Mouse (Mus musculus) layer of hippocampus, adult 18-20 months (tissue): ENCODE measurements around the gene Rnf2. TPM values are rescaled to one million over a fixed set of nuclear protein-coding genes. Genes with fewer than 3 reads are reported as not detected.

Source experiments
- DNase-seq, 2 experiments: peaks; one replicate each; pipeline ENCODE4 v3.0.0; 2022; ENCODE audit warnings: low spot score in 2 of 2
- long read RNA-seq: library from polyadenylated mRNA; stranded (forward); transcript quantifications from one replicate; pipeline ENCODE4 v2.0.0, GENCODE M21; 2021
- total RNA-seq, 2 experiments: library from RNA; stranded (reverse); gene quantifications; 2 replicates each; pipeline ENCODE4 v1.2.3; 2021

The Rnf2 gene
- total RNA-seq = 10 to 100 TPM; 42.6 to 47.0 TPM
- long read RNA-seq, transcript Rnf2-201 (7 exons, 3,160 nt) = major isoform, 28 of 32 reads
- long read RNA-seq, partial matches to known transcripts = 3 of 32 reads
- long read RNA-seq, other reads (novel, unspliced or antisense) = 1 of 32 reads

DNA sequence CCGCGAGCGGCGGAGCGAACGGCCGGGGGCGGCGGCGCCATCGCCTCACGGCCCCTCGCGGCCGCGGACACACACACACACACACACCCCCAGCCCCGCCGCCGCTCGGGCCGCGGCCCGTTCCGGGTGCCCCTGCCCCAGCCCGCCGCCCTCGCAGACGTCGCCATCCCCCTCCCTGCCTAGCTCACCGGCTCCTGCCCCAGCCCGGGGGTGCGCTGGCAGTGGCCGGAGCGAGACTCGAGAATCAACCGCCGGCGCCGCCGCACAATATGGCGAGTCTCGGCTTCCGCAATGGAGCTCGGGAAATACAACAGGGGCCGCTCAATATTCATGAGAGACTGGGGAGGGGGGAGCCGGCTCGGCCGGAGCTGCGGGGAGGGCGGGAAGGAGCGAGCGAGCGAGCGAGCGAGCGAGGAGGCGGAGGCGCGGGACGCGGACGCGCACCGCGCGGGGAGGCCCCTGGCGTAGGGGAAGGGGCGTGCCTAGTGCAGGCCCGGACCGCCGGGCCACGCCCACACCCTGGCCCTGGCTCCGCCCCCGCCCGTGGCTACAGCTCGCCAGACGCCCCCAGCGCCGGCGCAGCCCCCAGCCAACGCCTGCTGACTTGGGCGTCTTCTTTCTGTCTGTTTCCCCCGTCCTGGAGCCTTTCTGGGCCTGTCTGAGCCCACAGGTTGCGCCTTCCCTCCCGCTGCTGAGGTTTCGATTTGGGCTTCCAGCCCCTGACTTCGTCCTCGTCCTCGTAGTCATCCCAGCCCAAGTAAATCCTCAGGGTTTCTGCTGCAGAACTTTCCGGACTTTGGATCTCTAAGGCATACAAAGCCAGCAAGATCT, at the start of gene Rnf2:
Gene Rnf2, minus strand, starts transcription at position 425 of the 831 bp plus-strand sequence.
- peak; percentile 83 to 89 for DNase-seq

DNA sequence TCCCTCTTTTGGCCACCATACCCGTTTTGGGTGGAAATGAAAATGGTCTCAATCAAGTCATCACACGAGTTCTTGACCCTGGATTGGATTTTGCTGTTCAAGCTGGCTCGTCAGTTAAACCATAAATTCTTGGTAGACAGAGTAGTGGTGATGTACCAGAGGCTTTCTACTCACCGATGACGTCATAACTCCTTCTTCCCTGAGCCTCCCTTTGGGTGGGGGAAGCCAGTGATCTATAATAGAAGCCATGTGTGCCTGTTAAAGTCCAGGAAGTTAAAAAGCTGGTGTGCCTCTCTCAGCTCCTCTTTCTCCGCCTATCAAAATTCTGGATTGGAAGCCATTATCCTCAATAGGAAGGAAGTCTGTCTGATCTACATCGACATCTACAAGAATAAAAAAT, 49.0 kb upstream of the Rnf2 start:
- DNase-seq = no peak

DNA sequence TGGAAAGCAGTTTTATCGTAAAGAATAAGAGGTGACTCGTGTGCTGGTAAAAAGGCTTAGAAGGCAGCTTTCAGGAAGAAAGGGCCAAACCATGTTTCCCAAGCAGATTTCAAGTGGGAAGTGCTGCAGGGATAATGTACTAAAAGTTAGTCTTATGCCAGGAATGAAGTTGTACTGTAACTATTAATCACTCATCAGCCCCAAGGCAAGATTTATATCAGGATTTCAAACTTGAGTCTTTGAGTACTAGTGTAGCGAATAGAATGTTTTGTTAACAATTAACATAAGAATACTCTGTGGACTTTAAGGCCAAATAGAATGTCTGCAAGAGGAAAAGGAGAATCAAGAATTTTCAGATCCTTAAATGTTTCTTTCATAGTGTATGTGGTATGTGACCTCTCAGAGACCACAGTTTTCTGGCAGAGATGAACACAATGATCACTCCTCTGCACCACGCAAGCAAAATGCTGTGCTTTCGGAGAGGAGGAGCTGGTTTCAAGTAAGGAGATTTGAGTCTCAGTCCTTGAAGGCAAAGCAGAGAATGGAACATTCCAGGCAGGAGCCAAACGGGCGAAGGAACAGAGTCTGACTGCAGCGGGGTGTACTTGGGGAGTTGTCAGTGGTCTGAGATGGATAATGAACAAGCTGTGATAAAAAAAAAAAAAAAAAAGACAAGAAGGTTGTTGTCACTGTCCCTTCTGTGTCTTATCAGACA, 48.3 kb upstream of the Rnf2 start:
- DNase-seq = no peak

DNA sequence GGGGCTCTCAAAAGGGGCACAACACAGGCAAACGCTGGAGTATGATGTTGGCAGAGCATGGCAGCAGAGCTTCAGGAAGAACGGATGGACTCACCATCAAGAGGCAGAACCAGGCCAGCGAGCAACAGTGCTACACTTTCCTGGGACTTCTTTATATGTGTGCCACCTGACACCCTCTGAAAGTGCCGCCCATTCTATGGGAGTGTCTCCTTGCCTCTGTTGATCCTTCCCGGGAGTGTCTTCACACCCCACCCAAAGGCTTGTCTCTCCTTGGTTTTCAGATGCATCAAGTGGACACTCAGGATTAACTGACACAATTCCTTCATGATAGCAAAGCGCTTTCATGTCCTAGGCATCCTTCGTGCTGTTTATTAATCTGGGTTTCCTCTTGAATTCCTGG, 44.8 kb upstream of the Rnf2 start:
- no peak for DNase-seq

GRCm38 (mm10) chr1:151544581-151544980, 43.8 kb upstream of the Rnf2 start:
- no peak for DNase-seq

- no peak for DNase-seq
Observed at GRCm38 (mm10) chr1:151543796-151544477, 43.2 kb upstream of the Rnf2 start.

DNA sequence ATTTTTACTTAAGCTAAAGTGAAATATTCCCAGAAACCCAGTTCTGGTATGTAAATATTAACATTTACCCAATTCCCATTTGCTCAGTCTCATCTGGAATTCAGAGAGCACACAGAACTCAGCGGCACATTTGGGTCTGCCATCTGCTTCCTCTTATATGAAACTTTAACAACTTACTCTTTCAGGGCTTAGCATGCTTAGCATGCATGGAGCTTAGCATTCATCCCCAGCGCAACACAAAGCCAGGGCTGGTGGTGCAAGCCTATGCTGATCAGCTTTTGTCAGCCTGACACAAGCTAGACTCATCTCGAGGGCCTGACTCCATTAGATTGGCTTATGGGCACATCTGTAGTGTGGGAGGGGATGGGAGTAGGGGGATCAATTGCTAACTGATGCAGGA, 25.9 kb upstream of the Rnf2 start:
- peak; percentile 24 to 69 for DNase-seq

GRCm38 (mm10) chr1:151517571-151518250, 17.0 kb upstream of the Rnf2 start:
- no peak for DNase-seq

GRCm38 (mm10) chr1:151516871-151517270, 16.1 kb upstream of the Rnf2 start:
- DNase-seq = no peak

DNA sequence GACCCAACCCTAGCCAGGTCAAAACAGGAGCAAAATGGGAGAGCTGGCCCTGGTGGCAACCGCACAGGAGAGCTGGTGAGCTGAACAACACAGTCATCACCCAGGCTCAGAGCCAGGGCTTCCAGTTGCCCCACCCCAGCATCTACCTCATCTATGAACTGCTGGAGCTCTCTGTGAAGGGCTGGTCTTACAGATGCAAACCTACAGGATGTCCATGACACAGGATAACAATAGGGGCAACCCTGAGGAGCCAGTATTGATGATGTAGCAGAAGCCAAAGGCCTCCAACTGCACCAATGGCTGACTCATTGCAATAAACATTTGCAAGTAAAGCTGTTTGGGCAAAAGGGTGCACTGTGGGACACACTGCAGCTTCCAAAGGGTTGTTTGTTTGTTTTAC, 15.0 kb upstream of the Rnf2 start:
- no peak for DNase-seq

GRCm38 (mm10) chr1:151514119-151514518, 13.4 kb upstream of the Rnf2 start:
- peak in 1 of 2 experiments; percentile 38 for DNase-seq

DNA sequence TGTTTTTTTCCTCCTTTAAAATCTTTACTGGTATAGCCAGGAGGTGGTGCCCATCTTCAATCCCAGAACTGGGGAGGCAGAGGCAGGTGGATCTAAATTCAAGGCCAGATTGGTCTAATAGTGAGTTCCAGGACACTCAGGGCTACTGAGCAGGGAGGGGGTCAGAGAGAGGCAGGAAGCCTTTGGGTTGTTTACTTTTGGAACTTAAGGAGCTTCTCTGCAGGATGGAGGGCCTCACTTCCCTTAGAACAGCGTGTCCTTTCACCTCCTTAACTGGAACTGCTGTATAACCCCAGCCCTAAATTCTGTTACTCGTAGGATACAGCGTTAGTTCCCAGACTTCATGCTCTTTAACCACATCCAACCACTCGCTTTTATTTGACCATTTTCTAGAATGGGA, 10.1 kb upstream of the Rnf2 start:
- no peak for DNase-seq

DNA sequence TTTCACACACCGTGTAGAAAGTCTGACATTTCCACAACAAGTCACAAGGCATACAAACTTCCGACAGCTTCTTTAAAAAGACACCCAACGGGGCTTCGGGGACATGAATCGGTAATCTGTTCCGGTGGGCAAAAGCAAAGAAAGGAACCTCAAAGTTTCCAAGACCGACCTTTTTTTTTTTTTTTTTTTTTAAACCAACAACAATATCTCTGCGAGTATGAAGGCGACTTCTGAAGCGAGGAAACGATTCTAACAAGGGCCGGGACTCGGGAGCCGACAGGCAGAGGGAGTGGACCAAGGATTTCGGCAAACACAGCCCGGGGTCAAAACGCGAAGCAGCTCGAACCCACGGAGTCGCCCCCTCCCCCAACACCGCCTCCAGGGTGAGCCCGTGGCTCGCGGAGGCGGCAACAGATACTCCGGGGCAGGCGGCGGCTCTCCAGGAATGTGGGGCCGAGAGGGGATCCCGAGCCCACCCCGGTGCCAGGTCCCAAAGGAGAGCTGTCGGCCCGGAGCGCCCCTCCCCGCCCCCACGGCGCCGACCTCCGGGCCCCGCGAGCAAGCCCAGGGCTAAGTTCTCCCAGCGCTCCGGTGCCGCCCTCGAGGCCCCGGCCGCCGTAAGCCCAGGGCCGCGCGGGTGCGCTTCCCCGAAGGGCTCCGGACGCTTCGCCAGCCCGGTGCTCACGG, 797 bp downstream of the Rnf2 start:
- DNase-seq = peak; percentile 11 to 31

DNA sequence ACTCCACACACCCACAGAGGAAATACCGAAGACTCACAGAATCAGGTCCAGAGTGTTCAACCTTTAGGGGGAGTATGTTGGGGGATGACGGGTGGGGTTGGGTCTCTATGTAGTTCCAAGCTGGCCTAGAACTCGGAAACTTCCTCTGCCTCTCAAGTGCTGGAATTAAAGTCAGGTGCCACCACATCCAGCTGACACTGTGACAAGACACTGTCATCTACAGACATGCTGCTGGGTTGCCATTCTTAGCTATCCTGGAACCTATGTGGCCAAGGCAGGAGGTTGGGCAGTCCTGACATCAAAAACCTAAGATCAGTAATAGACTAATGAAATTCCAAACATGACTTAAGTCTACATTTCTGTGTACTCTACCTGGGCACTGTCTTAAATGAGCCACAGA, 2.4 kb downstream of the Rnf2 start:
- DNase-seq = no peak

GRCm38 (mm10) chr1:151497942-151498341, 2.8 kb downstream of the Rnf2 start:
- DNase-seq = no peak

- no peak for DNase-seq
Observed at GRCm38 (mm10) chr1:151497028-151497427, 3.7 kb downstream of the Rnf2 start.

GRCm38 (mm10) chr1:151495635-151496285, 5.0 kb downstream of the Rnf2 start:
- no peak for DNase-seq

DNA sequence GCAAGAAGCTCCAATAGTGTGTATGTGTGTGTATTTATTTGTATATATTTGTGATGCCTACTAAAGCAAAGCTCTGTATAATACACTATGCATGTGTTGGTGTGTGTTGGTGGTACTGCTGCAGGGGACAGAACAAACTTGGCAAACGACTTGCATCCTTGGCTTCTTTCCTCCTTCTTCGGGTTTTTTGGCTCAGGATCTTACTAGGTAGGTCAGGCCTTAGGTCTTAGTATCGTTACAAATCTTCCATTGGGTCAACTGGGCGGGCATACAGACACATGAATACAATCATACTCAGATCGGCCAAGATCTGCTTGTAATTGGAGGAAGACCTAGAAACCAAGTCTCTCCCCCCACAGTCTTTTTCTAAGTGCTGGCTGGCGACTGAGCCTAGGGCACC, 6.0 kb downstream of the Rnf2 start:
- no peak for DNase-seq

GRCm38 (mm10) chr1:151493826-151494225, 6.9 kb downstream of the Rnf2 start:
- no peak for DNase-seq

DNA sequence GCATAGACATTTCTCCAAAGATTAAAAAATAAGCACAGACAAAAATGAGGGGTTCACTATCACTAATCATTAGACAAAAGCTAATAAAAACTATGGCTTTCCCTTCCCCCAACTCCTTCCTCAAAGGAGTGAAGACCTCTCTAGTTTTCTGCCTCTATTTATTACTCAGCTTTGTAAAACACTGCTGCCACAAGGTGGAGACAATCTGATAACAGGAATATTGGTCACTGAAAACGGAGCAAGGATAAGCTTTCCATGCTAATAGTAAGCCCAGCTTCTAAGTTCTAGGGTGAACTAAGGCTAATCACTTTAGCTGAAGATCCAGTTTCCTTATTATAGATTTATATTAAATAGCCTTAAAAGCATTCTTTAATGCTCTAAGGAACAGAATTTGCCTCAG, 8.3 kb downstream of the Rnf2 start:
- DNase-seq = no peak
